Mouse (Mus musculus): Measurements from ENCODE around the gene Kmt2c. TPM values are rescaled to one million over a fixed set of nuclear protein-coding genes. Genes with fewer than 3 reads are reported as not detected.
"Not testable (repeated sequence)": the region's sequence is repeated elsewhere in the genome, so short reads cannot be mapped to it uniquely, and the experiment has no call there.

Gene Kmt2c
- polyA plus RNA-seq, 1 experiment: 32.9 TPM

DNA sequence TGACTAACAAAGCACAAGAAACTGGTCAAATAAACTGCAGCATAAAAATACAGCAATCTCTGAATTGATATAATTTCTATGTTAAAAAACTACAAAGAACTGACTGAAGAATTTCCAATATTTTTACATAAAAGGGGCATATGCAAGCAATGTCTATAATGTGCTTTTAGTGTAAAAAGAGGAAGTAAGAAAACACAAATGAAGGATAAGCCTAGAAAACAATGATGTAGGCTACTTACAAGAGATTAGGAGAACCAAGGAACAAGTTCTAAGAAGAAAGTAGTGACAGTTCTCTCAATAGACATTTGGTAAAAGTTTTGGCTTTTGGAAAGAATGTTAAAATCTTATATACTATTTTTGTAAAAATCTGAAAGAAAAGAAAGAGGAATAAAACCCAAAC lies 119.4 kb downstream of the Kmt2c start:
- no peak for DNase-seq (ENCODE audit: low spot score)

DNA sequence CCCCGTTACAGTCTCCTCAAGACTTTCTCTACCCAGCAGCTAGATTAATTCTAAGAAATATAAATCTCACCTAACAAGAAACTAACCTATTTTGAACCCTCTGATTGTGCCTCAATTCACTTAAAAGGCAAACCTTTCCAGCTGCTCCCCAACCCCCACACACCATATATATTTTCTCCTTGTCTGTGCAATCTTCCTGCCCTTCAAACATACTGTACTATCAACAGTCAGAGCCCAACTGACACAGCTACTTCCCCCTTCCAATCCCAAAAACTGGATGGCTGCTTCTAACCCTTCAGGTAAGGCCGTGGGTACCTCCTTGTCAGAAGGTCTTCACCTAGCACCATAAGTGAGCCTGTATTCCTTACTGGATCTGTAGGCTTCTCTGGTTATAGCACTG lies 130.2 kb downstream of the Kmt2c start:
- DNase-seq (ENCODE audit: low spot score): no peak

DNA sequence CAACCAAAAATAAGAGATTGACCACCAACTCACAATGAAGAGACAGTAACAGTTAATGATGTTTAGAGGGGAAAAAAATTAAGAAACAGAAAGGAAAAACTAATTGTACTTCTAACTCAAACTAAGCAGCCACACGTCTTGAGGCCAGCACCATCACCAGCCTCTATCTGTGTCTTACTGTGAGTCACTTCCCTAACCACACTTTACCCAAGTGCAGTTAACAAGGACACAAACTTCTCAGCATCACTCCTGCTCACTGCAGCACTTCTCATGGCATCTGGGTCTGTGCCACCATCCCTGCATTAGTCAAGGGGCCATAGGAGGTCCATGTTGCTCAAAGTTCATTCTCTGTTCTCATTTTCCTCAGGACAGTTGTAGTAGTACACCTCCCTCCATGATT lies 131.5 kb downstream of the Kmt2c start:
- DNase-seq (ENCODE audit: low spot score): no peak

DNA sequence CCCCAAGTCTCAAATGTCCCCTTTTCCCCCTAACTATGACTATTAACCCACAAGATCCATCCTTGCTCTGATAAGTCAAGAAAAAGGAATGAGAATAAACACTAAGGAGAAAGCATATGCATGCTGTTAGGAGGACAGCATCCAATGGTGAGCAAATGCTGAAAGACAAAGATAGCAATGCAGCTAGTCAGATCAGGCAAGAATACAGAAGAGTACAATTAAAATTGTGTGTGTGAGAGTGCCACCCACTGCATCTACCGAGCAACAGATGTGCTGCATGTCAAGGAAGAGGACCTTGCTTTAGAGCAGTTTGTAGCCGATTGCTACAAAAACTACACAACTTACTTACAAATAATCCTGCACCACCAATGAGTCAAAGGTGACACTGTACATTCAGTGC lies 145.1 kb downstream of the Kmt2c start:
- DNase-seq (ENCODE audit: low spot score): no peak

DNA sequence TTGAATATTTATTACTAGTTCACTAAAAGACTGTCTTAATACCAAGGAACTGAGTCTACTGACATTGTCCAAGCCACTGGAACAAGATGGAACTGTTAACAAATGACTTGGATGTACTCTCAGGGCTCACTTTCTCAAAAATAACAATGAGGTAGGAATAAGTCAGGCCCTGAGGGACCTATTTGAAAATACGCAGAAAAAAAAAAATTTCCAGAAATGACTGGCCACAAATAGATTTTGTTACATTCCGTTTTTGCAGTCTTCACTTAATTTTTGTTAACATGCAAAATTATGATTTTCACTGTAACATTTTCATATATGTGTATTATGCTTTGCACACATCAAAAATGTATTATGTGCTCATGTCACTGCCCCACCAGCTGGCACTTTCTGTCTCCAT lies 167.3 kb downstream of the Kmt2c start:
- no peak for DNase-seq (ENCODE audit: low spot score)

DNA sequence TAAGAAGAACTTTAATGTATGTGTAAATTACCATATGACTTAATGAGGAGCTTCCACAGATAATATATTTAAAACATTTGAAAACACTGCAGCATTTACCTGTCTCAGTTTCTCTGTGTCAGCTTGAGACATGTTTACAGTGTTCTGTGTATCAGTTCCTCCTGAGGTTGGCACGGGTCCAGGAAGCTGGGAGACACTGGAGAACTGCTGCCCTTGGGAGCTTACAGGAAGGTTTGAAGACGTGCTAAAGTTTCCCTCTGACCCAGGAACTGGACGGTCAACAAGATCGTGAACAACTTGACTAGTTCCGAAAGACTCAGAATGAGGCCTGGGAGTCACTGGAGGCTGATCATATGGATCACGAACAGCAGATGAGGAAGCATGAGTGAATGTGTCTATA lies 184.7 kb downstream of the Kmt2c start:
- DNase-seq (ENCODE audit: low spot score): no peak

DNA sequence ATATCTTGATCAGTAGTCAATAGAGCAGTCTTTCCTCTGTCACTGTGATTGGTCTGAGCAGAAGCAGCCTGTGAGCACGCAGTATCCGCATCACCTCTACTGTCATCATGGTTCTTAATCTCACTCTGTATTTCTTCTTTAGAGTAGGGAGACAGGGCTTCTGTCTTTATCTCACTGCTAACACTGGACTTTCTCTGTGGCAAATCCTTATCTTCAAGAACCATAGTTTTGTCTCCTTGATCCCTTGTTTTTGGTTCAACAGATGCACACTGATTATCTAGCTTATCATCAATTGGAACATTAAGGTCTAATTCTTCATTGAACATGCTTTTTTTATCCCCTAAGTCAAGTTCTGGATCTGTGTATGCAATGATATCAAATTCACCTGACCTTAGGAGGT lies 188.4 kb downstream of the Kmt2c start:
- DNase-seq (ENCODE audit: low spot score): no peak

DNA sequence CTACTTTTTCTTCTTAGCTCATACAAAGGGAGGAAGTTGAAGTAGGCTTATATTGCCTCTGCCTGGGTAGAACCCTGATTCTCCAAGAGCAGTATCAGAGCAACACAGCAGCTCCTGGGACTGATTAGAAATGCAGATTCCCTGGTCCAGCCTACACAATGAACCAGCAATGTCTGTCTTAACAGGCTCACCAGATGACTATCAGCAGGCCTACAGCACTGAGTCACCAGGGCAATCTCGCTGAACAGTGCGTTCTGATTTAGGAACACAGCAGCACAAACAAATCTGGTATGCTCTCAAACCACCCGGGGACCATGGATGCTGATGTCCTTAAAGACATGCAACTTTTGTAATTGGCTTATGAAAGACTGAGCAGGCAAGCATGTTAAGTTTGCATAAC lies 201.8 kb downstream of the Kmt2c start:
- DNase-seq (ENCODE audit: low spot score): no peak

DNA sequence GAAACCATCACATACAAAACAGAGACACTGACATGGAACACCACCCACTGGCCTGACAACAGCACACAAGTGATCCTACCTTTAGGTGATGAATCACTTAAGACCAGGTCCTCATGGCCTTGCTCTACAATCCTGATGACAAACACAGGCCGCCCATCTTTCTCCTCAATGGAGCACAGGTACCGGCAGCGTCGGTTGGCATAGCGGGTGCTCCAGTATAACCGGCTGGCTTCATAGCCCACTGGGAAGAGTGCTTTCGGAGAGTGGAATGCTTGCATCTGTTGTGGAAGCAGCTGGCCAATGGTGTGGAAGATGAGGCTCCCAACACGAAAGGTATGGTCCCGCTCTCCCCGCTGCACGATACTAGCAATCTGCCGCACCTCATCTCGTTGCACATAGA lies 214.6 kb downstream of the Kmt2c start:
- DNase-seq (ENCODE audit: low spot score): no peak

DNA sequence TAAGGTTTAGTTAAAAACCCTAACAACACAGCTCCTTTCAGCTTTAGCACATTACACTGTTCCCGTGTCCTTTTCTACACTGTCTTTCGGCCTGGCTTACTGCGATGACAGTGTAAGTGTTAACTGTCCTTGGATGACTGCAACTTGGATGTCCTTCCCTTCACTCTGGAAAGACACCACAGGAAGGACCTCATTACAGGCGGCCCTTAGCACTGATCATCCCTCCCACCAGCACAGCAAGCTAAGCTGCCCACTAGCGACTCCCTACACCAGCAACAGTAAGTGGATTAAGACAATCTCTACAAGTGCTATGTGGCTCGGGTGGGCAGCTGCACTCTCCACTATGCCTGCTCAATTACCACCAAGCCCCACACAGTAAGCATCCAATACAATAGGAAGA lies 222.2 kb downstream of the Kmt2c start:
- no peak for DNase-seq (ENCODE audit: low spot score)

DNA sequence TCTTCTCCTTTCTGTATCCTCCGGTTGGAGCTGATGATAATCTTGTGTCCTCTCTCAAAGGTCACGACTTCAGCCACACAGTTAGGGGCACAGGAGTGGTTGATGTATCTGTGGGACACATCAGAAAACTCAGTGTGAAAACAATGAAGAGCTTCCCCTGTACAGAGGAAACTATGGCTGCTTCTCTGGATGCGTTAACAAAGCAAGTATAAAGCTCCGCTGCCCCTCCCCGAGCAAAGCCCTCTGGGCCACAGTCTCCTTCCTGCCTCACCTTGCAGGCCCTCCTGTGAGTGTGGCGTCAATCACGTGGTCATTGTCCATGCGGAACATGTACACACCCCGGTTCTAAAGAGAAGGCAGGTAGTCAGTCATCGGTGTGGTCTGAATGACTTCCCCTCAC lies 223.0 kb downstream of the Kmt2c start:
- DNase-seq (ENCODE audit: low spot score): no peak

DNA sequence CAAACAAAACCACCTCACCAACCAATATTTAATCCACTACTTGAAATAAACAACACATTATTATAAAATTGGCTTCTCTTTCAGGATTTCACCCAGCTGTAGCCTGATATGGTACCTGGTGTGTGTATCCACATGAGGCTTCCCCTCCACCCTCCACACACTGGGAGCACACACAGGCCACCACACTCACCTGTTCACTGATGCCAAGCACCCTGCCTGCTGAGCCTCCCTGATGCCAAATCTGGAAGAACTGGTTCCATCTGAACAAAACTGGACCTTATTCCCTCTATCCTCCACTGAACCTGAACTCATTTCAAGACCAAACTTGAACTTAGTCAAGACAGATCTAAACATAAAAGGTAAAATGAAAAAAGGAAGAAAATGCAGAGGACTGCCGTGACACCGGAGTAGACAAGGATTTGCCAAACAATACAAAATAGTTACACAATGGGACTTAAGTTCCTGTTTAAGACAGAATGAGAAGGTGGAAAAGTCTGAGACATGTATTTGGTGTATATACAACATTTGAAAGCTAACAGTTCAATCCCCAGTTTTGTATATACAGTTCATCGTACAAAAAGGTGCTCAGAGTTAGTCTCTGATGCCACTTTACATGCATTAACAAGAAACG lies 230.2 kb downstream of the Kmt2c start:
- DNase-seq (ENCODE audit: low spot score): no peak

DNA sequence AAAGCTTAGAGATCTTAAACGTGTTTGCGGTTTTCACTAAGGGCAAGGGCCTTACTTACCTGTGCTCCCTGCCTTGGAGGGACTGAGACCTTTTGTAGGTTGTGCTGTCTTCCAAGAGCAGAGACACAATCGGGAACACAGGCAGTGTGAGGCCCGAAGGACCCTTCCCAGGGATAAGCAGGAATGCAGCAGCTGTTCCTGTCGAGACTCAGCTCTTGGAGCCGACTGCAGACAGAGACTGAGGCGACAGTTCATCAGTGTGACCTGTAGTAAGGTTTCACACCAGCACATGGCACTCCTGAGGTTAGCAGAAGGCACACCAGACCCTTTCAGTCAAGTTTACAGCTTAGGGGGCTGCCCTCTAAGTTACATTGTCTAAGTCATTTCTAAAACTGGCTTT lies 236.3 kb downstream of the Kmt2c start:
- DNase-seq (ENCODE audit: low spot score): no peak

DNA sequence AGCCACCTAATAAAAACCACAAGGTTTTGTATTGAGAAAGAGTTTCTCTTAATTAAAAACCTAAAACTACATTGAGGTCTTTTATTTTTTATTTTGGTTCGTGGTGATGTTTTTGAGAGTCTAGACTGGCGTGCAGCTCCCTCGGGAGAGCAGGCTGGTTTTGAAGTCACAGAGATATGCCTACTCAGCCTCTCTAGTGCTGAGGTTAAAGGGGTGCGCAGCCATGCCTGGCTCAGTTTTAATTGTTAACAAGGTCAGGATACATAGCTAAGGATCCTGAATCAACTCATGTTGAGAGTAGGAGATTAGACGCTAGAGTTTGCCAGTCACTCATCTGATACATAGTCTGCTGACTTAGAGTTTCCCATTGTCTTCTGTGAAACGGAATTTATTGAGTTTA lies 237.1 kb downstream of the Kmt2c start:
- no peak for DNase-seq (ENCODE audit: low spot score)

DNA sequence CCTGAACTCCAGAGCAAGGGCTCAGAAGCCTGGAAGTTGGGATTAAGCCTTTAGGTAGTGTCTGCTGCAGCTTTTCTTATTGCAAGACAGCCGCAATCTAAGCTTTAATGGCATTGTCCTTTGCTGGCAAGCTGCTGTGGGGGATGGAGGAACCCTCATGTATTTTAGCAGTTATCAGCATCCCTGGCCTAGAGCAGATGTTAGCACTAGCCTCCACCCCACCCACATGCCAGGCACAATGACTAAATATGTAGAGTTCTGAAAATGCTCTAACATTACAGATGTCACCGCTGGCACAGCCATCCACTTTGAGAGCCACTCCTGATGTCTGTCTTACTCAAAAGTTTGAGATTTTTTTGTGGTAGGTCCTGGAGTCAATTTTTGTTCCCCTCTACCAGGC lies 241.9 kb downstream of the Kmt2c start:
- DNase-seq (ENCODE audit: low spot score): no peak

DNA sequence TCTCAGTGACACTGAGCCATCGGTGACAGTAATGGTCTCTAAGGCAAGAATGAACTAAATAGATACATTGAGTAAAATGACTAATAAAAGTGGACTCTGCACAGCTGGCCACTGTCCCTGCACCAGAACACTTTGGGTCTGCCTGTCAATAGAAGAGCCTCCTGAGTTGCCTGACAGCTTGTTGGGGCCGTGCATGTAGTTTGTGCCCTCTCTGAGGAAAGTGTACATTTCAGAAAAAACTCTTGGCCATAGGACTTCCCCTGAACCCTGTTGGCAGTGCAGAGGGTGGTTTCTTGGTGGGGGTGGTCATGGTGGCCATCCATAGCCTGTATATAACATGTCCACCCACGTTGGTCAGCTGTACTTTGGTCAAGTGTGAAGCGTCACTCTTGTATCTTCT lies 244.1 kb downstream of the Kmt2c start:
- no peak for DNase-seq (ENCODE audit: low spot score)

DNA sequence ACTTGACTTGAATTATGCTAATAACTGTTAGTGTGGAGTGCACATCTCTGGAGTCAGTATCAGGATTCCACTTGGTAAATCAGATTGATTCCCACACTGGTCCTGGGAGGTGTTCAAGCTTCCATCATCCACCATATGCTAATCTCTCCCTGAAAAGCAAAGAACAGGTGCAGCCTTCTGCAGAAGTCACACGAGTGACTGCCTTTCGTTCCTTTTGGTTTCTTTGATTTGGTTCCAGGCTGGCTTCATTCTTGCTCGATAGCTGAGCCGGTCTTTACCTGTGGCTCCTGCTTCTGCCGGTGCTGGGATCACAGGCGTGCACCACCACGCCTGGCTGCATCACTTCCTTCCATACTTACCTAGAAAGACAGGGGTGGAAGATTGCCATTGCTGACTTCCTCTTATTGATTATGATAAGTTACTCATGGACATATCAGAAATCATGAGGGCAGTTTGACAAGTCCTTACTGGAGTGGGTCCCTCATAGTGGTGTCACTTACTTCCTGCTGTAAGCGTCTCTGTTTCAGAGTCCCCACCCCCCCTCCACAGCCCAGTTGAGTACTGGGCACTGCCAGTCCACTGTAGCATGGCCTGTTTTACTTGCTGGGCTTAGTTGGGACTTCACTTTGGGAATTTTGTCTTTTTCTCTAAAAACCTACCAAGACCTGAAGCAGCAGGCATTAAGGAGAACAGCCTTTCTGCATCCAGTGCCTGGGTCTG lies 245.6 kb downstream of the Kmt2c start:
- no peak for DNase-seq (ENCODE audit: low spot score)

DNA sequence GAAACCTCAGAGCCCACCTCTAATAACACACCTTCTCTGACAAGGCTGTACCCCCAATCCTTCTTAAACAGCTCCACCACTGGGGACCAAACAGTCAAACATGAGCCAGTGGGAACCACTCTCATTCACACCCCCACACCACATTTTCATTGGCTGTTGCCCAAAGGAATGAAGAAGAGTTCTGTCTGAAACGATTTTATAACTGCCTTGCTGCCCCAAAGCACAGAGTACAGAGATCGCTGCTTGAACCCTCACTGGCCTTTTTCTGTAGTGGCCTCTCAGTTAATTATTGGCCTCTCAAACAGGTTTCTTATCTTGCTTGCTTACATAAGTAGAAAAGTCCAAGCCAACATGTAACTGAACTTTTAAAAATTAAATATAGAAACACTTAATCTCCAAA lies 246.2 kb downstream of the Kmt2c start:
- DNase-seq (ENCODE audit: low spot score): no peak

DNA sequence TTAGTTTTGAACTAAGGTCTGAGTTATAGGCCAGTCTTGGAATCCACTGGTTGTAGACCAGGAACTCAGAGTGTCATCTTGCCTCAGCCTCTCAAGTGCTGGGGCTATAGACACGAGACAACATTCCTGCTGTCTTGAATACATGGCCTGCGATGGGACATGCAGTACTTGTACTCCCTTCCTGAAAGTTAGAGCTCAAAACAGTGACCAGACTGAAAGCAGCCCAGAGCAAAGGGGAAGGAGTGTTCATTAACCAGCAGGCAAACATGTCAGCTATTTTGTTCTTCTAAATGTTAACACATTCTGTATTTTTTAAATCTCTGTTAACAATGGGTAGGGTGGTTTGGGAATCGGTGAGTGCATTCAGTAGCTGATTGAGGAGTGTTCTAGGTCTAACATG lies 251.5 kb downstream of the Kmt2c start:
- no peak for DNase-seq (ENCODE audit: low spot score)

DNA sequence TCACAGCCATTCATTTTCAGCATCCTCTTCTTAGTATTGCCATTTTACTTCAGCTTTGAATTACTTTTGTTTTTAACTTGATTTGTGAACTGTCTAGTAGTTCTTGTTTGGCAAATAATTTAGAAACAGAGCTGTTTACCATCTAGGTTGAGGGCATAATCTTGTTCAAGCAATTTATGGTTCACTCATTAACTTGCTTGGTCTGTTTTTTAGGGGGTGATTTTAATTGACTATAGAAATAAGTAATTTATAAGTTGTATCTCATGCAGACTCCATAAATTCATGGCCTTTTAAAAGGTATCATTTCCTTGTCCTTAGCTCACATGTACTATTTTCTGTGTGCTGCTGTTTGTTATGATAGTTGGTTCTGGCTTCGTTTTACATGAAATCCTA lies 252.1 kb downstream of the Kmt2c start:
- no peak for DNase-seq (ENCODE audit: low spot score)

DNA sequence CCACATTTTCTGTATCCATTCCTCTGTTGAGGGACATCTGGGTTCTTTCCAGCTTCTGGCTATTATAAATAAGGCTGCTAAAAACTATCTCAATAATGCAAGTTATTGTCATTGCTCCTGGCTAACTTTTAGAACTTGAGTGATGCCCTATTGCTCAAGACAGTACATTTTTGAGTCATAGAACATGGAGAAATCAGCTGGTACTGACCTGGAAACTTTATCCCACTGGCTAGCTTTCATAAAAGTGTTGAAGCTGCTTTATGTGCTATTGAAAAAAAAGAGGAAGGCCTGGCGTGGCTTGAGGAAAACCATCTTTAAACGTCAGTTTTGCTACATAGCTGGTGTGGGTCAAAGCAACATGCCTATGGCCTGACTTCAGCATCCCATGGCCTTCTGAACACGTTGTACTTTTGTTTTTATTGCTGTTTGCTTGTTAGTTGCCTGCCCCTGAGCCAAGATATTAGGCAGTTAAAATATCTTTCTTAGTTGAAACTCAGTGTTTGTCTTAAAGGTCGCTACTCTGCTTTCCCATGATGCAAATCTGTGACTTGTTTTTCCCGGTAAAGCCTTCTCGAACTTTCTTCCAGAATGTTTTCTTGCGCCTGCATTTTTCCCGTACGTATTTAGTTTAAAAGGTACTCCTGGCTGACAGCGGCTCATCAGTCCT lies 252.6 kb downstream of the Kmt2c start:
- DNase-seq (ENCODE audit: low spot score): no peak

DNA sequence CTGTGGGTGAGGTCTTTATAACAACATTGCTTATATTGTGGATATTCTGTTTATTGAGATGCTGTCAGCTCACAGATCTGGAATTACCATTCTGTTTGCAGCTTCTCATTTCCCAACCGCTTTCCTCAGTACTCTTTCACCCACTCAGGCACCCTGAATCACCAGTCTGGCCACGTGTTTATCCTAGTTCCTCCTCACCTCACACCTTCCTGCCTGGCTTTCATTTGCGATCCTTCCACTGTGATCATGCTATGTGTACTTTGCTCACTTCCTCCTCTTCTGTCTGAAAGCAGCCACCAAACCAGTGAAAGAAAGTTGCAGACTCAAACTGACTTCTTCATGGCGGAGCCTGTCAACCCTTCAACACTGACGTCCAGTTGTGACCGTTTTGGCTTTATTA lies 255.5 kb downstream of the Kmt2c start:
- no peak for DNase-seq (ENCODE audit: low spot score)

DNA sequence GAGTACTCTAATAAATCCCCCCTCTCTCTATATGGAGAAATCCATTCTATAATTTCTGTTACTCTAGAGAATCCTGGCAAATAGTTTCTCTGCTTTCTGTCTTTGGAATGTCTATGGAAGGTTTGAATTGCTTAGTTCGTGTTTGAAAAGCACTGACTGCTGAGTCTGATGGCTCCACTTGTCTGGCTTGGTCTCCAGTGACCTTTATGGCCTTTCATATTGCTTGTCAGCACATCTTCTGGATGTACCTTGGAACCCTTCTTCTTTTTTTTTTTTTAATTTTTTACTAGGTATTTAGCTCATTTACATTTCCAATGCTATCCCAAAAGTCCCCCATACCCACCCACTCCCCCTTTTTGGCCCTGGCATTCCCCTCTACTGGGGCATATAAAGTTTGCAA lies 274.2 kb downstream of the Kmt2c start:
- DNase-seq (ENCODE audit: low spot score): not testable (repeated sequence)

Data from urinary bladder, adult 2 months (tissue).